Mouse (Mus musculus): ENCODE measurements around the gene Abhd16b.
"Not testable (repeated sequence)": the region's sequence is repeated elsewhere in the genome, so short reads cannot be mapped to it uniquely, and the experiment has no call there.

Gene Abhd16b

GRCm38 (mm10) chr2:181487338-181488277 lies 5.4 kb upstream of the Abhd16b start:
- DNase-seq (ENCODE audit: low read depth) = no peak

- no peak for DNase-seq (ENCODE audit: low read depth)
These were observed 1.4 kb upstream of the Abhd16b start for GRCm38 (mm10) chr2:181491432-181492205.

- DNase-seq (ENCODE audit: low read depth) = no peak
These were observed 800 bp upstream of the Abhd16b start for GRCm38 (mm10) chr2:181492206-181492605.

GRCm38 (mm10) chr2:181494266-181494945 lies 1.4 kb downstream of the Abhd16b start:
- DNase-seq (ENCODE audit: low read depth) = no peak

- not testable (repeated sequence) for DNase-seq (ENCODE audit: low read depth)
These were observed 2.8 kb downstream of the Abhd16b start for GRCm38 (mm10) chr2:181495845-181496244.

- DNase-seq (ENCODE audit: low read depth) = no peak
These were observed 3.3 kb downstream of the Abhd16b start for GRCm38 (mm10) chr2:181496281-181496680.

GRCm38 (mm10) chr2:181496831-181497547 lies 4.0 kb downstream of the Abhd16b start, which contains the start of gene Tpd52l2:
TSS of gene Tpd52l2 (plus strand) at chr2:181497142.
- DNase-seq (ENCODE audit: low read depth) = peak; percentile 95

GRCm38 (mm10) chr2:181497548-181497875 lies 4.5 kb downstream of the Abhd16b start:
- DNase-seq (ENCODE audit: low read depth) = peak; percentile 61

- DNase-seq (ENCODE audit: low read depth) = no peak
These were observed 5.6 kb downstream of the Abhd16b start for GRCm38 (mm10) chr2:181498644-181499043.

- DNase-seq (ENCODE audit: low read depth) = no peak
These were observed 16.2 kb downstream of the Abhd16b start for GRCm38 (mm10) chr2:181509191-181509590.

GRCm38 (mm10) chr2:181511231-181511630 lies 18.2 kb downstream of the Abhd16b start:
- no peak for DNase-seq (ENCODE audit: low read depth)

GRCm38 (mm10) chr2:181519201-181519600 lies 26.2 kb downstream of the Abhd16b start:
- no peak for DNase-seq (ENCODE audit: low read depth)

- DNase-seq (ENCODE audit: low read depth) = peak; percentile 95
These were observed 27.3 kb downstream of the Abhd16b start, which contains the start of gene Dnajc5 for GRCm38 (mm10) chr2:181520118-181520935. TSS of gene Dnajc5 (plus strand) at chr2:181520485.

- no peak for DNase-seq (ENCODE audit: low read depth)
These were observed 27.9 kb downstream of the Abhd16b start for GRCm38 (mm10) chr2:181520936-181521227.

GRCm38 (mm10) chr2:181521491-181521890 lies 28.5 kb downstream of the Abhd16b start:
- DNase-seq (ENCODE audit: low read depth) = no peak

GRCm38 (mm10) chr2:181522811-181523210 lies 29.8 kb downstream of the Abhd16b start:
- no peak for DNase-seq (ENCODE audit: low read depth)

- no peak for DNase-seq (ENCODE audit: low read depth)
These were observed 32.5 kb downstream of the Abhd16b start for GRCm38 (mm10) chr2:181525526-181525925.

- no peak for DNase-seq (ENCODE audit: low read depth)
These were observed 36.1 kb downstream of the Abhd16b start for GRCm38 (mm10) chr2:181529076-181529475.

- DNase-seq (ENCODE audit: low read depth) = no peak
These were observed 39.6 kb downstream of the Abhd16b start for GRCm38 (mm10) chr2:181532589-181532988.

- DNase-seq (ENCODE audit: low read depth) = no peak
These were observed 43.4 kb downstream of the Abhd16b start for GRCm38 (mm10) chr2:181536410-181536809.
